Mouse (Mus musculus): ENCODE measurements around the gene Agpat1. TPM values are rescaled to one million over a fixed set of nuclear protein-coding genes. Genes with fewer than 3 reads are reported as not detected.

Gene Agpat1
- polyA plus RNA-seq, 1 experiment from 2014 or later: 56.1 TPM

DNA sequence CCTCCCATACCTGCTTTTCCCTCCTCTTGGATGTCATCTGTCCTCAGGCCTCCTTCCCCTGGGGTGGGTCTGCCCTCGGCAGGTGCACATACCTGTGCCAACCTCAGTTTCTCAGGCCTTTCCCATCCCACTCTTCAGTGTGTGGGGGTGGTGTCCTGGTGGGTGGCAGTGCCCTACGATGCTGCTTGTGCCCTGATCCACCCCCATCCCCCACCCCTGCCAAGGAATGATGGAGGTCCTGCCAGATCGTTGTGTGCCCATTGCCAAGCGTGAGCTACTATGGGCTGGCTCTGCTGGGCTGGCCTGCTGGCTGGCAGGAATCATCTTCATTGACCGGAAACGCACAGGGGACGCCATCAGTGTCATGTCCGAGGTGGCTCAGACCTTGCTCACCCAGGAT, 7.0 kb downstream of the Agpat1 start:
- no peak for ATAC-seq (replicated peaks; ENCODE audit: low FRiP score, low read depth)
- Histone ChIP-seq H3K4me3 (replicated peaks; ENCODE audit: low read depth, low read length) (no peak overlapping the region), H3K36me3 (ENCODE audit: insufficient read depth, low read length) (peaks cover 42% of the 10 kb centered on the region), H3K9ac (ENCODE audit: low read depth, low read length) (no peak overlapping the region), H3K27me3 (ENCODE audit: insufficient read depth, low read length) (no peaks in the 10 kb centered on the region), H3K4me2 (ENCODE audit: low read length) (no peak overlapping the region), H3K9me3 (replicated peaks; ENCODE audit: low read length) (no peaks in the 10 kb centered on the region), H3K4me1 (replicated peaks; ENCODE audit: insufficient read depth, low read length) (peaks cover 16% of the 10 kb centered on the region; the same call in 1 of the 2 replicates), H3K27ac (no peak overlapping the region)
- TF ChIP-seq CTCF (IDR thresholded peaks at IDR 0.05; ENCODE audit: low read depth): no peak
- 87% methylated on average over 8 of the region's 8 CpGs for WGBS
- no peak for DNase-seq (ENCODE audit: low spot score)

GRCm38 (mm10) chr17:34613054-34613645, 9.1 kb downstream of the Agpat1 start:
- no peak overlapping the region; the same call in 1 of the 2 replicates for H3K27ac ChIP-seq
- H3K4me1 ChIP-seq (replicated peaks; ENCODE audit: insufficient read depth, low read length): 0 out of 2 replicates have a peak, but pooled peaks cover 5% of the 10 kb centered on the region
- DNase-seq (ENCODE audit: low spot score) (no peak), ATAC-seq (replicated peaks; ENCODE audit: low FRiP score, low read depth) (no peak)
- no peaks in the 10 kb centered on the region for H3K9me3 ChIP-seq (replicated peaks; ENCODE audit: low read length)
- no peaks in the 10 kb centered on the region for H3K27me3 ChIP-seq (ENCODE audit: insufficient read depth, low read length)
- H3K4me3 ChIP-seq (replicated peaks; ENCODE audit: low read depth, low read length): no peak overlapping the region
- WGBS: 78% methylated on average over 10 of the region's 11 CpGs
- peaks cover 51% of the 10 kb centered on the region for H3K36me3 ChIP-seq (ENCODE audit: insufficient read depth, low read length)
- H3K4me2 ChIP-seq (ENCODE audit: low read length): no peak overlapping the region
- H3K9ac ChIP-seq (ENCODE audit: low read depth, low read length): no peak overlapping the region
- no peak for TF ChIP-seq CTCF (IDR thresholded peaks at IDR 0.05; ENCODE audit: low read depth)

DNA sequence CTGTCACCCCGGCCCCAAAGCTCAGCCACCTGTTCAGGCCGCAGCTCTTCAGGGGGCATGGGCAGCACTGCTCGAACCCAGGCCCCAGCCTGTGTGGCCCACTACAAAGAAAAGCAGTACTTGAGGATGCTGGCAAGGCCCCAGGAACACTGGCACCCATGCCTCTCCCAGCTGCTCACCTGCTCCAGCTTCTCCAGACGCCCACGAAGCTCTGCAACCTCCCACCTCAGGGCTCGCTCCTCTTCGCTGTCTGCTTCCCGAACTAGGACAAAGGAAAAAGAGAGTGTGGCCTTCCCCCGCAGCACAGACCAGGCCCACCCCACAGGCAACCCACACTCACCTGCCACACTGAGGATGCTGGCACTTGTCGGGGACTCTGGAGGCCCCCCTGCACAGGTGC, 9.8 kb downstream of the Agpat1 start:
- Histone ChIP-seq H3K9ac (ENCODE audit: low read depth, low read length) (no peak overlapping the region), H3K27me3 (ENCODE audit: insufficient read depth, low read length) (no peaks in the 10 kb centered on the region), H3K27ac (no peak overlapping the region), H3K4me2 (ENCODE audit: low read length) (no peak overlapping the region), H3K9me3 (replicated peaks; ENCODE audit: low read length) (no peaks in the 10 kb centered on the region), H3K36me3 (ENCODE audit: insufficient read depth, low read length) (peaks cover 51% of the 10 kb centered on the region), H3K4me1 (replicated peaks; ENCODE audit: insufficient read depth, low read length) (no peaks in the 10 kb centered on the region), H3K4me3 (replicated peaks; ENCODE audit: low read depth, low read length) (no peak overlapping the region)
- 91% methylated on average over 10 of the region's 10 CpGs for WGBS
- ATAC-seq (replicated peaks; ENCODE audit: low FRiP score, low read depth) (no peak), DNase-seq (ENCODE audit: low spot score) (no peak)
- TF ChIP-seq CTCF (IDR thresholded peaks at IDR 0.05; ENCODE audit: low read depth): no peak

DNA sequence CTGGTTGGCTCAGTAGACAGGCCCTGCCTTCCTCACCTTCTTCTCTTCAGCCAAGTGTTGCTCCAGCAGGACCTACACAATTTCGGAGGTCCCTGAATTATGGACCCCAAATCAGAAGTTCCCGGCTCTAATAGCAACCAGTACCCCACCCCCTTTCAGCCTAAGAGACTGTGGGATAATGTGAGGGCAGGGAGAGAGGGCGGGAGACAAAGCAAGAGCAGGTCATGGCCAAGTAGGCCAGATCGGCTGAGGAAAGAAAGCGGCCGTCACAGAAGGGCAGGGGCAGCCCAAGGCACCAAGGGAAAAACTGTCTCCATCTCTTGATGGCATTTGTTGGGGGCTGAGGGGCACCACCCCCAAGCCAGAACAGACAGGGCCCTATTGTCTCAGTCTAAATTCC, 11.8 kb downstream of the Agpat1 start, which contains the start of gene Egfl8:
Gene Egfl8, minus strand, starts transcription at position 101 of the 400 bp plus-strand sequence.
- ATAC-seq (replicated peaks; ENCODE audit: low FRiP score, low read depth) (no peak), DNase-seq (ENCODE audit: low spot score) (no peak)
- no peaks in the 10 kb centered on the region for H3K4me1 ChIP-seq (replicated peaks; ENCODE audit: insufficient read depth, low read length)
- H3K27me3 ChIP-seq (ENCODE audit: insufficient read depth, low read length): no peaks in the 10 kb centered on the region
- H3K36me3 ChIP-seq (ENCODE audit: insufficient read depth, low read length): peaks cover 47% of the 10 kb centered on the region
- no peak for TF ChIP-seq CTCF (IDR thresholded peaks at IDR 0.05; ENCODE audit: low read depth)
- H3K4me2 ChIP-seq (ENCODE audit: low read length): no peak within 1 kb of the TSS
- no peak within 1 kb of the TSS for H3K4me3 ChIP-seq (replicated peaks; ENCODE audit: low read depth, low read length)
- 0 out of 2 replicates have a peak within 1 kb of the TSS, but pooled peaks have one; percentile 8 for H3K27ac ChIP-seq
- H3K9me3 ChIP-seq (replicated peaks; ENCODE audit: low read length): no peaks in the 10 kb centered on the region
- 74% methylated on average over 6 of the region's 6 CpGs for WGBS
- H3K9ac ChIP-seq (ENCODE audit: low read depth, low read length): no peak within 1 kb of the TSS

DNA sequence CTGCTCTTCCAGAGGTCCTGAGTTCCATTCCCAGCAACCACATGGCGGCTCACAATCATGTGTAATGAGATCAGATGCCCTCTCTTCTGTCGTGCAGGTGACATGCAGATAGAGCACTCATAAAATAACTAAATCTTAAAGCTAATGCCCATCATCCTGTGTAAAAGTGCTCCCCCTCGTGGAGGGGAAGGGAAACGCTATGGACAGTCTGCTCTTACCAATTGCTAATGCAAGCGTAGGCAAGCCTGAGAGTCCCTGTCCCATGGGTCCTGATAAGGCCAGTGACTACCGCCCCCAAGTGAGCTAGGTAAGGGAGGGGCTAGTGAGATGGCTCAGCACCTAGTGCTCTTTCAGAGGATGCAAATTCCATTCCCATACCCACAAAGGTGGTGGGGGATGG, 14.9 kb downstream of the Agpat1 start:
- no peaks in the 10 kb centered on the region for H3K9me3 ChIP-seq (replicated peaks; ENCODE audit: low read length)
- DNase-seq (ENCODE audit: low spot score) (peak; percentile 66), ATAC-seq (replicated peaks; ENCODE audit: low FRiP score, low read depth) (no peak)
- H3K4me3 ChIP-seq (replicated peaks; ENCODE audit: low read depth, low read length): no peak overlapping the region
- H3K36me3 ChIP-seq (ENCODE audit: insufficient read depth, low read length): peaks cover 41% of the 10 kb centered on the region
- H3K4me1 ChIP-seq (replicated peaks; ENCODE audit: insufficient read depth, low read length): no peaks in the 10 kb centered on the region
- TF ChIP-seq CTCF (IDR thresholded peaks at IDR 0.05; ENCODE audit: low read depth): peak; percentile 87
- H3K4me2 ChIP-seq (ENCODE audit: low read length): no peak overlapping the region
- no peak overlapping the region for H3K27ac ChIP-seq
- WGBS: 17% methylated on average over 6 of the region's 6 CpGs
- no peak overlapping the region for H3K9ac ChIP-seq (ENCODE audit: low read depth, low read length)
- H3K27me3 ChIP-seq (ENCODE audit: insufficient read depth, low read length): no peaks in the 10 kb centered on the region

GRCm38 (mm10) chr17:34621006-34621405, 16.9 kb downstream of the Agpat1 start:
- no peak overlapping the region for H3K4me2 ChIP-seq (ENCODE audit: low read length)
- 0 out of 2 replicates have a peak, but pooled peaks cover under 1% of the 10 kb centered on the region for H3K4me1 ChIP-seq (replicated peaks; ENCODE audit: insufficient read depth, low read length)
- H3K4me3 ChIP-seq (replicated peaks; ENCODE audit: low read depth, low read length): no peak overlapping the region
- peak overlapping the region; percentile 13; the same call in 1 of the 2 replicates for H3K27ac ChIP-seq
- ATAC-seq (replicated peaks; ENCODE audit: low FRiP score, low read depth) (no peak), DNase-seq (ENCODE audit: low spot score) (no peak)
- H3K27me3 ChIP-seq (ENCODE audit: insufficient read depth, low read length): no peaks in the 10 kb centered on the region
- H3K9me3 ChIP-seq (replicated peaks; ENCODE audit: low read length): no peaks in the 10 kb centered on the region
- no peak for TF ChIP-seq CTCF (IDR thresholded peaks at IDR 0.05; ENCODE audit: low read depth)
- peaks cover 29% of the 10 kb centered on the region for H3K36me3 ChIP-seq (ENCODE audit: insufficient read depth, low read length)
- H3K9ac ChIP-seq (ENCODE audit: low read depth, low read length): no peak overlapping the region
- WGBS: 85% methylated on average over 8 of the region's 8 CpGs

Data from kidney, postnatal 0 days (tissue).